Mouse (Mus musculus): ENCODE data around the gene Itih1. TPM values are rescaled to one million over a fixed set of nuclear protein-coding genes. Genes with fewer than 3 reads are reported as not detected.

Gene Itih1
- polyA plus RNA-seq, 1 experiment from 2014 or later = not detected

GRCm38 (mm10) chr14:30912641-30913040, 30.4 kb downstream of the Itih1 start:
- no peak for ATAC-seq (ENCODE audit: low FRiP score)
- Histone ChIP-seq H3K27me3 (ENCODE audit: control insufficient read depth, insufficient read depth, low read length) (no peaks in the 10 kb centered on the region), H3K9me3 (ENCODE audit: control insufficient read depth, low read length) (no peaks in the 10 kb centered on the region), H3K27ac (ENCODE audit: low read depth, low read length) (no peak overlapping the region), H3K4me3 (ENCODE audit: low read depth, low read length) (no peak overlapping the region), H3K4me1 (ENCODE audit: control insufficient read depth, insufficient read depth, low read length) (no peaks in the 10 kb centered on the region), H3K9ac (ENCODE audit: low read length) (no peak overlapping the region), H3K36me3 (ENCODE audit: control insufficient read depth, insufficient read depth, low read length) (no peaks in the 10 kb centered on the region), H3K4me2 (no peak overlapping the region)
- WGBS = 86% methylated on average over 8 of the region's 8 CpGs
- DNase-seq (ENCODE audit: low spot score, missing footprints) = no peak

- WGBS = 93% methylated on average over 8 of the region's 8 CpGs
- ATAC-seq (ENCODE audit: low FRiP score) (no peak), DNase-seq (ENCODE audit: low spot score, missing footprints) (no peak)
- no peak overlapping the region for H3K4me3 ChIP-seq (ENCODE audit: low read depth, low read length)
- no peak overlapping the region for H3K4me2 ChIP-seq
- no peaks in the 10 kb centered on the region for H3K27me3 ChIP-seq (ENCODE audit: control insufficient read depth, insufficient read depth, low read length)
- H3K9me3 ChIP-seq (ENCODE audit: control insufficient read depth, low read length) = no peaks in the 10 kb centered on the region
- H3K4me1 ChIP-seq (ENCODE audit: control insufficient read depth, insufficient read depth, low read length) = no peaks in the 10 kb centered on the region
- H3K9ac ChIP-seq (ENCODE audit: low read length) = no peak overlapping the region
- no peaks in the 10 kb centered on the region for H3K36me3 ChIP-seq (ENCODE audit: control insufficient read depth, insufficient read depth, low read length)
- no peak overlapping the region for H3K27ac ChIP-seq (ENCODE audit: low read depth, low read length)
Observed at GRCm38 (mm10) chr14:30911141-30911540, 31.9 kb downstream of the Itih1 start.

GRCm38 (mm10) chr14:30907814-30908265, 35.2 kb downstream of the Itih1 start:
- H3K27ac ChIP-seq (ENCODE audit: low read depth, low read length) = no peak overlapping the region
- WGBS = 93% methylated on average over 3 of the region's 3 CpGs
- no peaks in the 10 kb centered on the region for H3K9me3 ChIP-seq (ENCODE audit: control insufficient read depth, low read length)
- H3K36me3 ChIP-seq (ENCODE audit: control insufficient read depth, insufficient read depth, low read length) = no peaks in the 10 kb centered on the region
- H3K4me1 ChIP-seq (ENCODE audit: control insufficient read depth, insufficient read depth, low read length) = no peaks in the 10 kb centered on the region
- no peak overlapping the region for H3K4me2 ChIP-seq
- H3K9ac ChIP-seq (ENCODE audit: low read length) = no peak overlapping the region
- ATAC-seq (ENCODE audit: low FRiP score) = no peak
- no peaks in the 10 kb centered on the region for H3K27me3 ChIP-seq (ENCODE audit: control insufficient read depth, insufficient read depth, low read length)
- no peak for DNase-seq (ENCODE audit: low spot score, missing footprints)
- H3K4me3 ChIP-seq (ENCODE audit: low read depth, low read length) = no peak overlapping the region

GRCm38 (mm10) chr14:30906001-30906400, 37.1 kb downstream of the Itih1 start:
- H3K4me2 ChIP-seq = no peak overlapping the region
- no peak overlapping the region for H3K27ac ChIP-seq (ENCODE audit: low read depth, low read length)
- H3K36me3 ChIP-seq (ENCODE audit: control insufficient read depth, insufficient read depth, low read length) = no peaks in the 10 kb centered on the region
- no peaks in the 10 kb centered on the region for H3K27me3 ChIP-seq (ENCODE audit: control insufficient read depth, insufficient read depth, low read length)
- no peak for DNase-seq (ENCODE audit: low spot score, missing footprints)
- 83% methylated on average over 6 of the region's 6 CpGs for WGBS
- H3K4me3 ChIP-seq (ENCODE audit: low read depth, low read length) = no peak overlapping the region
- no peaks in the 10 kb centered on the region for H3K9me3 ChIP-seq (ENCODE audit: control insufficient read depth, low read length)
- H3K4me1 ChIP-seq (ENCODE audit: control insufficient read depth, insufficient read depth, low read length) = no peaks in the 10 kb centered on the region
- ATAC-seq (ENCODE audit: low FRiP score) = no peak
- H3K9ac ChIP-seq (ENCODE audit: low read length) = no peak overlapping the region

- Histone ChIP-seq H3K27me3 (ENCODE audit: control insufficient read depth, insufficient read depth, low read length) (no peaks in the 10 kb centered on the region), H3K4me3 (ENCODE audit: low read depth, low read length) (no peak overlapping the region), H3K36me3 (ENCODE audit: control insufficient read depth, insufficient read depth, low read length) (no peaks in the 10 kb centered on the region), H3K27ac (ENCODE audit: low read depth, low read length) (no peak overlapping the region), H3K9me3 (ENCODE audit: control insufficient read depth, low read length) (no peaks in the 10 kb centered on the region), H3K4me2 (no peak overlapping the region), H3K4me1 (ENCODE audit: control insufficient read depth, insufficient read depth, low read length) (no peaks in the 10 kb centered on the region), H3K9ac (ENCODE audit: low read length) (no peak overlapping the region)
- 84% methylated on average over 8 of the region's 8 CpGs for WGBS
- ATAC-seq (ENCODE audit: low FRiP score) (no peak), DNase-seq (ENCODE audit: low spot score, missing footprints) (no peak)
Observed at GRCm38 (mm10) chr14:30904307-30904706, 38.8 kb downstream of the Itih1 start.

- Histone ChIP-seq H3K27ac (ENCODE audit: low read depth, low read length) (no peak overlapping the region), H3K4me3 (ENCODE audit: low read depth, low read length) (no peak overlapping the region), H3K9me3 (ENCODE audit: control insufficient read depth, low read length) (no peaks in the 10 kb centered on the region), H3K27me3 (ENCODE audit: control insufficient read depth, insufficient read depth, low read length) (no peaks in the 10 kb centered on the region), H3K4me2 (no peak overlapping the region), H3K9ac (ENCODE audit: low read length) (no peak overlapping the region), H3K36me3 (ENCODE audit: control insufficient read depth, insufficient read depth, low read length) (no peaks in the 10 kb centered on the region), H3K4me1 (ENCODE audit: control insufficient read depth, insufficient read depth, low read length) (no peaks in the 10 kb centered on the region)
- DNase-seq (ENCODE audit: low spot score, missing footprints) = no peak
- WGBS = 83% methylated on average over 3 of the region's 3 CpGs
- ATAC-seq (ENCODE audit: low FRiP score) = no peak
Observed at GRCm38 (mm10) chr14:30903036-30903435, 40.1 kb downstream of the Itih1 start.

- Histone ChIP-seq H3K9me3 (ENCODE audit: control insufficient read depth, low read length) (no peaks in the 10 kb centered on the region), H3K4me1 (ENCODE audit: control insufficient read depth, insufficient read depth, low read length) (no peaks in the 10 kb centered on the region), H3K36me3 (ENCODE audit: control insufficient read depth, insufficient read depth, low read length) (no peaks in the 10 kb centered on the region), H3K27me3 (ENCODE audit: control insufficient read depth, insufficient read depth, low read length) (no peaks in the 10 kb centered on the region), H3K9ac (ENCODE audit: low read length) (no peak overlapping the region), H3K4me3 (ENCODE audit: low read depth, low read length) (no peak overlapping the region), H3K27ac (ENCODE audit: low read depth, low read length) (no peak overlapping the region), H3K4me2 (no peak overlapping the region)
- ATAC-seq (ENCODE audit: low FRiP score) (no peak), DNase-seq (ENCODE audit: low spot score, missing footprints) (no peak)
- 89% methylated on average over 5 of the region's 5 CpGs for WGBS
Observed at GRCm38 (mm10) chr14:30902628-30903027, 40.5 kb downstream of the Itih1 start.

GRCm38 (mm10) chr14:30899972-30900371, 43.1 kb downstream of the Itih1 start:
- Histone ChIP-seq H3K9me3 (ENCODE audit: control insufficient read depth, low read length) (no peaks in the 10 kb centered on the region), H3K27me3 (ENCODE audit: control insufficient read depth, insufficient read depth, low read length) (no peaks in the 10 kb centered on the region), H3K4me1 (ENCODE audit: control insufficient read depth, insufficient read depth, low read length) (no peaks in the 10 kb centered on the region), H3K9ac (ENCODE audit: low read length) (no peak overlapping the region), H3K36me3 (ENCODE audit: control insufficient read depth, insufficient read depth, low read length) (no peaks in the 10 kb centered on the region), H3K27ac (ENCODE audit: low read depth, low read length) (no peak overlapping the region), H3K4me3 (ENCODE audit: low read depth, low read length) (no peak overlapping the region), H3K4me2 (no peak overlapping the region)
- no peak for DNase-seq (ENCODE audit: low spot score, missing footprints)
- ATAC-seq (ENCODE audit: low FRiP score) = no peak
- 23% methylated on average over 3 of the region's 3 CpGs for WGBS

GRCm38 (mm10) chr14:30888271-30888732, 54.8 kb downstream of the Itih1 start:
- Histone ChIP-seq H3K4me3 (ENCODE audit: low read depth, low read length) (no peak overlapping the region), H3K9ac (ENCODE audit: low read length) (no peak overlapping the region), H3K36me3 (ENCODE audit: control insufficient read depth, insufficient read depth, low read length) (no peaks in the 10 kb centered on the region), H3K27ac (ENCODE audit: low read depth, low read length) (no peak overlapping the region), H3K27me3 (ENCODE audit: control insufficient read depth, insufficient read depth, low read length) (no peaks in the 10 kb centered on the region), H3K9me3 (ENCODE audit: control insufficient read depth, low read length) (no peaks in the 10 kb centered on the region), H3K4me2 (no peak overlapping the region), H3K4me1 (ENCODE audit: control insufficient read depth, insufficient read depth, low read length) (no peaks in the 10 kb centered on the region)
- DNase-seq (ENCODE audit: low spot score, missing footprints) (no peak), ATAC-seq (ENCODE audit: low FRiP score) (no peak)
- 32% methylated on average over 9 of the region's 9 CpGs for WGBS

GRCm38 (mm10) chr14:30886204-30886603, 56.9 kb downstream of the Itih1 start, which contains the start of gene Itih4:
Gene Itih4, plus strand, starts transcription at chr14:30886476.
- ATAC-seq (ENCODE audit: low FRiP score) = no peak

More at GRCm38 (mm10) chr14:30886204-30886603, 56.9 kb downstream of the Itih1 start, which contains the start of gene Itih4:
- DNase-seq (ENCODE audit: low spot score, missing footprints) = no peak
- Histone ChIP-seq H3K9me3 (ENCODE audit: control insufficient read depth, low read length) (no peaks in the 10 kb centered on the region), H3K9ac (ENCODE audit: low read length) (no peak within 1 kb of the TSS), H3K27ac (ENCODE audit: low read depth, low read length) (no peak within 1 kb of the TSS), H3K36me3 (ENCODE audit: control insufficient read depth, insufficient read depth, low read length) (no peaks in the 10 kb centered on the region), H3K4me2 (no peak within 1 kb of the TSS), H3K27me3 (ENCODE audit: control insufficient read depth, insufficient read depth, low read length) (no peaks in the 10 kb centered on the region), H3K4me3 (ENCODE audit: low read depth, low read length) (no peak within 1 kb of the TSS), H3K4me1 (ENCODE audit: control insufficient read depth, insufficient read depth, low read length) (no peaks in the 10 kb centered on the region)
- WGBS = 92% methylated on average over 3 of the region's 3 CpGs

Data from midbrain, embryonic 11.5 days (tissue).